In the genomic region with DNA sequence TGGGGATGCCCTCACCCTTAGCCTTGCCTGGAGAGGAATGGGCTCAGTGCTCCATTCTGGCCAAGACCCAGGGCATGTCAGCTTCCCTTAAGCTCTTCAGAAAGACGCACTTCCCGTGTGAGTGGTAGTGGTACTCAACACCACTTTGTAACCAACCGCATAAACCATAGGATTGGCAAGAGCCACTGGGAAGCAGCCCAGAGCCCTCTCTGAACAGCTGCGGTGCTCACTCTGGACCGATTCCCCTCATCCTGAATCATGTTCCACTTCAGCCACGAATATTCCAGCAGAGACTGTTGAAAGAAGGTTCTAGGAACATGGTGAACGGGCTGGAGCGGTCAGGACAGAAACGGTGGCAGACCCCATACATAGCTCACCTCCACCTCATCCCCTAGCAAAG, we compare ENCODE assay signal across 17 mouse cellular contexts.
"Had no signal": no experiment of that assay in that cellular context is flagged by ENCODE, and none has a peak within 500 bp of the region (broad histone marks: within the 10 kb centered on the region; RNA-seq: fewer than 3 reads in every experiment).

No protein-coding gene starts in this region.

- ATAC-seq: liver, postnatal 0 days; midbrain, embryonic 16.5 days had no signal

- H3K9ac ChIP-seq: liver, embryonic 13.5 days; liver, embryonic 15.5 days; liver, postnatal 0 days; lung, embryonic 15.5 days; midbrain, embryonic 12.5 days; neural tube, embryonic 12.5 days had no signal

- H3K4me2 ChIP-seq: liver, embryonic 13.5 days; liver, embryonic 15.5 days; lung, embryonic 15.5 days; midbrain, embryonic 12.5 days; neural tube, embryonic 12.5 days had no signal

- H3K9me3 ChIP-seq: liver, embryonic 13.5 days; liver, embryonic 15.5 days; lung, embryonic 15.5 days; megakaryocyte, embryonic 14.5 days; midbrain, embryonic 10.5 days; midbrain, embryonic 12.5 days; neural tube, embryonic 12.5 days had no signal

- H3K27ac ChIP-seq: liver, embryonic 13.5 days; liver, embryonic 15.5 days; macrophage; midbrain, embryonic 10.5 days; midbrain, embryonic 12.5 days; neural tube, embryonic 12.5 days had no signal

- DNase-seq: liver, embryonic 13.5 days; liver, postnatal 0 days; lung, adult 2 months; lung, postnatal 10 days; midbrain, embryonic 14.5 days; right cerebral cortex, postnatal 14 days; thymus, adult 18-20 months; thymus, postnatal 14 days; thymus, postnatal 36 days had no signal

- H3K4me3 ChIP-seq: liver, embryonic 13.5 days; liver, embryonic 15.5 days; lung, embryonic 15.5 days; megakaryocyte, embryonic 14.5 days; midbrain, embryonic 10.5 days; midbrain, embryonic 12.5 days; neural tube, embryonic 12.5 days had no signal

- H3K27me3 ChIP-seq: liver, embryonic 13.5 days; liver, embryonic 15.5 days; lung, embryonic 15.5 days; midbrain, embryonic 12.5 days; neural tube, embryonic 12.5 days had no signal

- H3K36me3 ChIP-seq: liver, embryonic 13.5 days; liver, embryonic 15.5 days; lung, embryonic 15.5 days; midbrain, embryonic 10.5 days; midbrain, embryonic 12.5 days; neural tube, embryonic 12.5 days had no signal
